Mouse (Mus musculus): ENCODE measurements around the gene Iqub. TPM values are rescaled to one million over a fixed set of nuclear protein-coding genes. Genes with fewer than 3 reads are reported as not detected.

Gene Iqub
- polyA plus RNA-seq, 1 experiment: 29.2 TPM

GRCm38 (mm10) chr6:24543119-24543591 lies 28.3 kb upstream of the Iqub start:
- Histone ChIP-seq H3K27ac (ENCODE audit: control insufficient read depth, insufficient read depth, low read depth, low read length) (no peak overlapping the region), H3K27me3 (ENCODE audit: control insufficient read depth, insufficient read depth, low read length) (no peaks in the 10 kb centered on the region), H3K4me3 (ENCODE audit: control insufficient read depth, low read depth, low read length) (no peak overlapping the region), H3K4me1 (ENCODE audit: control insufficient read depth, insufficient read depth, low read length) (no peaks in the 10 kb centered on the region), H3K36me3 (ENCODE audit: control insufficient read depth, insufficient read depth, low read length) (no peaks in the 10 kb centered on the region)
- TF ChIP-seq CTCF (IDR thresholded peaks at IDR 0.05; ENCODE audit: control insufficient read depth, insufficient read depth, insufficient replicate concordance, low read depth, low read length) (no peak), POLR2A (IDR thresholded peaks at IDR 0.05; ENCODE audit: control insufficient read depth, low read depth, low read length) (no peak)

- no peaks in the 10 kb centered on the region for H3K36me3 ChIP-seq (ENCODE audit: control insufficient read depth, insufficient read depth, low read length)
- H3K4me1 ChIP-seq (ENCODE audit: control insufficient read depth, insufficient read depth, low read length): no peaks in the 10 kb centered on the region
- no peak for TF ChIP-seq CTCF (IDR thresholded peaks at IDR 0.05; ENCODE audit: control insufficient read depth, insufficient read depth, insufficient replicate concordance, low read depth, low read length)
- no peak for TF ChIP-seq POLR2A (IDR thresholded peaks at IDR 0.05; ENCODE audit: control insufficient read depth, low read depth, low read length)
- no peak overlapping the region for H3K4me3 ChIP-seq (ENCODE audit: control insufficient read depth, low read depth, low read length)
- H3K27me3 ChIP-seq (ENCODE audit: control insufficient read depth, insufficient read depth, low read length): no peaks in the 10 kb centered on the region
- H3K27ac ChIP-seq (ENCODE audit: control insufficient read depth, insufficient read depth, low read depth, low read length): no peak overlapping the region
Measured at GRCm38 (mm10) chr6:24542393-24542792, 27.5 kb upstream of the Iqub start.

GRCm38 (mm10) chr6:24540106-24540505 lies 25.2 kb upstream of the Iqub start:
- Histone ChIP-seq H3K36me3 (ENCODE audit: control insufficient read depth, insufficient read depth, low read length) (no peaks in the 10 kb centered on the region), H3K4me1 (ENCODE audit: control insufficient read depth, insufficient read depth, low read length) (no peaks in the 10 kb centered on the region), H3K27ac (ENCODE audit: control insufficient read depth, insufficient read depth, low read depth, low read length) (no peak overlapping the region), H3K27me3 (ENCODE audit: control insufficient read depth, insufficient read depth, low read length) (no peaks in the 10 kb centered on the region), H3K4me3 (ENCODE audit: control insufficient read depth, low read depth, low read length) (no peak overlapping the region)
- TF ChIP-seq POLR2A (IDR thresholded peaks at IDR 0.05; ENCODE audit: control insufficient read depth, low read depth, low read length) (no peak), CTCF (IDR thresholded peaks at IDR 0.05; ENCODE audit: control insufficient read depth, insufficient read depth, insufficient replicate concordance, low read depth, low read length) (no peak)

GRCm38 (mm10) chr6:24538435-24538834 lies 23.6 kb upstream of the Iqub start:
- TF ChIP-seq POLR2A (IDR thresholded peaks at IDR 0.05; ENCODE audit: control insufficient read depth, low read depth, low read length): no peak
- Histone ChIP-seq H3K4me1 (ENCODE audit: control insufficient read depth, insufficient read depth, low read length) (no peaks in the 10 kb centered on the region), H3K27me3 (ENCODE audit: control insufficient read depth, insufficient read depth, low read length) (no peaks in the 10 kb centered on the region), H3K4me3 (ENCODE audit: control insufficient read depth, low read depth, low read length) (no peak overlapping the region), H3K27ac (ENCODE audit: control insufficient read depth, insufficient read depth, low read depth, low read length) (no peak overlapping the region), H3K36me3 (ENCODE audit: control insufficient read depth, insufficient read depth, low read length) (no peaks in the 10 kb centered on the region)

GRCm38 (mm10) chr6:24532804-24533203 lies 17.9 kb upstream of the Iqub start:
- H3K4me3 ChIP-seq (ENCODE audit: control insufficient read depth, low read depth, low read length): no peak overlapping the region
- no peaks in the 10 kb centered on the region for H3K4me1 ChIP-seq (ENCODE audit: control insufficient read depth, insufficient read depth, low read length)
- H3K27me3 ChIP-seq (ENCODE audit: control insufficient read depth, insufficient read depth, low read length): no peaks in the 10 kb centered on the region
- H3K36me3 ChIP-seq (ENCODE audit: control insufficient read depth, insufficient read depth, low read length): no peaks in the 10 kb centered on the region
- TF ChIP-seq CTCF (IDR thresholded peaks at IDR 0.05; ENCODE audit: control insufficient read depth, insufficient read depth, insufficient replicate concordance, low read depth, low read length) (no peak), POLR2A (IDR thresholded peaks at IDR 0.05; ENCODE audit: control insufficient read depth, low read depth, low read length) (no peak)
- H3K27ac ChIP-seq (ENCODE audit: control insufficient read depth, insufficient read depth, low read depth, low read length): no peak overlapping the region

GRCm38 (mm10) chr6:24530711-24531420 lies 16.0 kb upstream of the Iqub start:
- no peaks in the 10 kb centered on the region for H3K36me3 ChIP-seq (ENCODE audit: control insufficient read depth, insufficient read depth, low read length)
- H3K27me3 ChIP-seq (ENCODE audit: control insufficient read depth, insufficient read depth, low read length): no peaks in the 10 kb centered on the region
- no peak overlapping the region for H3K27ac ChIP-seq (ENCODE audit: control insufficient read depth, insufficient read depth, low read depth, low read length)
- H3K4me1 ChIP-seq (ENCODE audit: control insufficient read depth, insufficient read depth, low read length): no peaks in the 10 kb centered on the region; the same call in 1 of the 2 replicates
- TF ChIP-seq POLR2A (IDR thresholded peaks at IDR 0.05; ENCODE audit: control insufficient read depth, low read depth, low read length): no peak
- no peak for TF ChIP-seq CTCF (IDR thresholded peaks at IDR 0.05; ENCODE audit: control insufficient read depth, insufficient read depth, insufficient replicate concordance, low read depth, low read length)
- no peak overlapping the region; the same call in 1 of the 2 replicates for H3K4me3 ChIP-seq (ENCODE audit: control insufficient read depth, low read depth, low read length)

GRCm38 (mm10) chr6:24530166-24530565 lies 15.3 kb upstream of the Iqub start:
- Histone ChIP-seq H3K27me3 (ENCODE audit: control insufficient read depth, insufficient read depth, low read length) (no peaks in the 10 kb centered on the region), H3K36me3 (ENCODE audit: control insufficient read depth, insufficient read depth, low read length) (no peaks in the 10 kb centered on the region), H3K4me3 (ENCODE audit: control insufficient read depth, low read depth, low read length) (peak overlapping the region; percentile 25; the same call in 1 of the 2 replicates), H3K27ac (ENCODE audit: control insufficient read depth, insufficient read depth, low read depth, low read length) (no peak overlapping the region), H3K4me1 (ENCODE audit: control insufficient read depth, insufficient read depth, low read length) (no peaks in the 10 kb centered on the region; the same call in 1 of the 2 replicates)
- TF ChIP-seq POLR2A (IDR thresholded peaks at IDR 0.05; ENCODE audit: control insufficient read depth, low read depth, low read length) (no peak), CTCF (IDR thresholded peaks at IDR 0.05; ENCODE audit: control insufficient read depth, insufficient read depth, insufficient replicate concordance, low read depth, low read length) (no peak)

GRCm38 (mm10) chr6:24528064-24528243 lies 13.1 kb upstream of the Iqub start, which contains the start of gene Asb15:
Asb15 (plus strand) TSS chr6:24528144.
- H3K4me1 ChIP-seq (ENCODE audit: control insufficient read depth, insufficient read depth, low read length): no peaks in the 10 kb centered on the region; the same call in 1 of the 2 replicates
- H3K27me3 ChIP-seq (ENCODE audit: control insufficient read depth, insufficient read depth, low read length): no peaks in the 10 kb centered on the region
- H3K27ac ChIP-seq (ENCODE audit: control insufficient read depth, insufficient read depth, low read depth, low read length): peak within 1 kb of the TSS; percentile 65
- TF ChIP-seq CTCF (IDR thresholded peaks at IDR 0.05; ENCODE audit: control insufficient read depth, insufficient read depth, insufficient replicate concordance, low read depth, low read length) (no peak), POLR2A (IDR thresholded peaks at IDR 0.05; ENCODE audit: control insufficient read depth, low read depth, low read length) (no peak)
- H3K4me3 ChIP-seq (ENCODE audit: control insufficient read depth, low read depth, low read length): peak within 1 kb of the TSS; percentile 94
- H3K36me3 ChIP-seq (ENCODE audit: control insufficient read depth, insufficient read depth, low read length): no peaks in the 10 kb centered on the region

Measured in testis, adult 2 months (tissue).